Mouse (Mus musculus) hindbrain, embryonic 10.5 days (tissue): ENCODE results near the gene Esf1. TPM values are rescaled to one million over a fixed set of nuclear protein-coding genes. Genes with fewer than 3 reads are reported as not detected.
A peak's percentile ranks its signal among the peaks of the same experiment; 100 is the strongest.

Experiments
- DNase-seq: peaks from one replicate; pipeline ENCODE4 v3.0.0-alpha.2; 2017; ENCODE audit warnings: low spot score
- H3K27ac ChIP-seq: fragments of 300-500 bp; sonication (generic); 2 replicates; pipeline ENCODE4 v1.5.1; 2016; ENCODE audit warnings: mild to moderate bottlenecking, moderate library complexity
- H3K27me3 ChIP-seq: fragments of 300-500 bp; sonication (generic); 2 replicates; pipeline ENCODE4 v1.6.1; 2016; ENCODE audit warnings: mild to moderate bottlenecking; ENCODE audit not compliant: poor library complexity, insufficient read depth, severe bottlenecking
- H3K36me3 ChIP-seq: fragments of 300-500 bp; sonication (generic); 2 replicates; pipeline ENCODE4 v1.6.1; 2016; ENCODE audit warnings: mild to moderate bottlenecking, moderate library complexity
- H3K4me1 ChIP-seq: fragments of 300-500 bp; sonication (generic); replicated peaks from 2 replicates; pipeline ENCODE4 v1.6.1; 2016; ENCODE audit warnings: mild to moderate bottlenecking
- H3K4me3 ChIP-seq: fragments of 300-500 bp; sonication (generic); 2 replicates; pipeline ENCODE4 v1.5.1; 2016; ENCODE audit warnings: mild to moderate bottlenecking, moderate library complexity
- H3K9me3 ChIP-seq: fragments of 300-500 bp; sonication (generic); 2 replicates; pipeline ENCODE4 v1.6.1; 2016; ENCODE audit warnings: mild to moderate bottlenecking, moderate library complexity
- WGBS: fragments of 180-500 bp; shearing (Covaris S2); methylation state at CpG from one replicate; pipeline ENCODE4 v1.1.7; 2016; 5-methylcytosine and 5-hydroxymethylcytosine counted together
- polyA plus RNA-seq: library from polyadenylated mRNA; unstranded; fragments of >200 nt; fragmentation: Nextera tagmentation; extraction: Ambion mirVana; gene quantifications from 2 replicates; pipeline ENCODE4 v1.2.1, GENCODE M21; 2016

The Esf1 gene
- polyA plus RNA-seq, 1 experiment from 2014 or later = 16.5 TPM

GRCm38 (mm10) chr2:140078600-140079280 is 91.6 kb downstream of the Esf1 start:
- Histone ChIP-seq H3K4me1 (peaks cover 9% of the 10 kb centered on the region; the same call in 1 of the 2 replicates), H3K27me3 (no peaks in the 10 kb centered on the region), H3K27ac (no peak overlapping the region), H3K4me3 (no peak overlapping the region), H3K36me3 (no peaks in the 10 kb centered on the region), H3K9me3 (no peaks in the 10 kb centered on the region)
- 48% methylated on average over 6 of the region's 6 CpGs for WGBS
- DNase-seq = no peak

DNA sequence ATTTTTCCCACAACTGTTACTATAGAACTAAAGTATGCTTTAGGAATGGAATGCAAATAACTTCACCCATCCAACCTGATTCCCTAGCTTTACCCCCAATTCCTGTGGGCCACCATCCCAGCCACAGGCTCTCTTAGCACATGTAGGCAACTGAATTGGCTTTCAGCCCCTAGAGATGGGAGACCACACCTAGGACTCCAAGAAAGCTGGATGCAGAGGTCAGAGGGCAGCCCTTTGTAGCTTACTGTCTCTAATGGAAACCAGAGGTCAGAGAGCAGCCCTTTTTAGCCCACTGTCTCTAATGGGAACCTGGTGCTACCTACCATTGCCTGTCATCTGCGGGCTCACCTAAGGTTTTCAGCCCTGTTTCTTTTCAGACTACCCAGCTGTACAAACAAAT is 92.9 kb downstream of the Esf1 start:
- H3K27ac ChIP-seq = no peak overlapping the region
- H3K4me1 ChIP-seq = peaks cover 9% of the 10 kb centered on the region; the same call in 1 of the 2 replicates
- H3K4me3 ChIP-seq = no peak overlapping the region
- peak; percentile 6 for DNase-seq
- H3K36me3 ChIP-seq = no peaks in the 10 kb centered on the region
- H3K27me3 ChIP-seq = no peaks in the 10 kb centered on the region
- WGBS = 18% methylated on average over 1 of the region's 1 CpGs
- no peaks in the 10 kb centered on the region for H3K9me3 ChIP-seq

DNA sequence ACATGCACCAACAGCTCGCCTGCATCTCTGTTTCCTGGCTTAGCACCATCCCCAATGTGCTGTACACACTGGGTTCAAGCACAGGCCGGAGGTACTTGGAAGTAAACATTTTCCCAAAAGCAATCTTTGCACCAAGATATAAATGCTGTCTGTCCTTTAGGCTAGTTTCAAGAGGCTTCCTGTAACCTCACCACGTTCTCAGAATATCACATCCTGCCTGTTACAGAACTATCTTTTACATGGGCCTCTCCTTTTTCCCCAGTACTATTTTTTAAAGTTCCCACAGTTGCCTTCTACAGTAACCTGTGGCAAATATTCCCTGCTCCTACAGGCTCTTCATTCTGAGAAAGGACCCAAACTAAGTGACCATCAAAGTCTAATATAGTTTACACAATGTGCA is 95.2 kb downstream of the Esf1 start:
- no peak overlapping the region for H3K4me3 ChIP-seq
- no peaks in the 10 kb centered on the region for H3K36me3 ChIP-seq
- no peak for DNase-seq
- no peak overlapping the region for H3K27ac ChIP-seq
- peaks cover 9% of the 10 kb centered on the region; the same call in 1 of the 2 replicates for H3K4me1 ChIP-seq
- H3K9me3 ChIP-seq = no peaks in the 10 kb centered on the region
- WGBS = 88% methylated on average over 3 of the region's 3 CpGs
- H3K27me3 ChIP-seq = no peaks in the 10 kb centered on the region

Other genes with a start within 250 kb of the Esf1 start
- 14.8 and 16.7 TPM in 2 replicates for gene Tasp1, start 103.8 kb downstream of the Esf1 start, polyA plus RNA-seq
- not detected in 2 replicates for gene Gm17374, start 18.5 kb downstream of the Esf1 start, polyA plus RNA-seq
- 28.8 and 29.2 TPM in 2 replicates for gene Ndufaf5, start 85 bp upstream of the Esf1 start, polyA plus RNA-seq
- gene Sel1l2, start 219.1 kb upstream of the Esf1 start, polyA plus RNA-seq = not detected in 2 replicates
- 38.0 and 41.9 TPM in 2 replicates for gene Macrod2, start 224.7 kb upstream of the Esf1 start, polyA plus RNA-seq